Mouse (Mus musculus) CH12.LX (cell line): ENCODE measurements at regions not wholly inside any gene's neighbourhood (a gene's known extent, or its start where the extent isn't known, plus 50 kb on each side); places are given as distances from the start of the nearest gene placed in this dataset.

ENCODE experiments used
- CTCF ChIP-seq, 2 experiments: IDR thresholded peaks in 1 of 2; conservative IDR thresholded peaks in 1 of 2; 2 replicates each; pipeline ENCODE4 v1.5.1; 2011 to 2012; ENCODE audit warnings: low read depth in 2 of 2, low read length in 2 of 2, improper control_type of control experiment in 1 of 2, inconsistent platforms in 1 of 2, mild to moderate bottlenecking in 1 of 2, moderate library complexity in 1 of 2
- EP300 ChIP-seq: IDR thresholded peaks from 2 replicates; pipeline ENCODE4 v1.6.1; 2011; ENCODE audit warnings: low read length, improper control_type of control experiment
- ETS1 ChIP-seq: conservative IDR thresholded peaks from 2 replicates; pipeline ENCODE4 v1.6.1; 2012; ENCODE audit warnings: low read depth, mild to moderate bottlenecking, inconsistent platforms, low read length, improper control_type of control experiment, moderate library complexity
- HCFC1 ChIP-seq: IDR thresholded peaks from 2 replicates; pipeline ENCODE4 v1.6.1; 2012; ENCODE audit warnings: low read depth, mild to moderate bottlenecking, inconsistent platforms, low read length, improper control_type of control experiment
- JUND ChIP-seq: conservative IDR thresholded peaks from 2 replicates; pipeline ENCODE4 v1.6.1; 2011; ENCODE audit warnings: low read depth, low read length, improper control_type of control experiment
- MEF2A ChIP-seq: IDR thresholded peaks from 2 replicates; pipeline ENCODE4 v1.6.1; 2014; ENCODE audit warnings: low read depth, mild to moderate bottlenecking, inconsistent platforms, low read length, improper control_type of control experiment, borderline replicate concordance
- POLR2A ChIP-seq: IDR thresholded peaks from 2 replicates; pipeline ENCODE4 v1.6.1; 2011; ENCODE audit warnings: low read depth, mild to moderate bottlenecking, improper control_type of control experiment, low read length
- TCF12 ChIP-seq: IDR thresholded peaks from 2 replicates; pipeline ENCODE4 v1.6.1; 2014; ENCODE audit warnings: low read depth, mild to moderate bottlenecking, inconsistent platforms, low read length, improper control_type of control experiment

- TF ChIP-seq ETS1 = no peak
- no peak for TF ChIP-seq MEF2A
- no peak for TF ChIP-seq EP300
- no peak for TF ChIP-seq POLR2A
- no peak for TF ChIP-seq CTCF (conservative IDR thresholded peaks at IDR 0.05 in 1 of 2, IDR thresholded peaks at IDR 0.05 in 1 of 2; ENCODE audit: low read depth in 2 of 2, low read length in 2 of 2)
- TF ChIP-seq HCFC1 = no peak
- TF ChIP-seq TCF12 = no peak
- TF ChIP-seq JUND = no peak
Observed at GRCm38 (mm10) chr4:21614429-21614828, 71.3 kb downstream of the Prdm13 start.
